16 mouse cellular contexts compared by ENCODE assay signal in the genomic region with DNA sequence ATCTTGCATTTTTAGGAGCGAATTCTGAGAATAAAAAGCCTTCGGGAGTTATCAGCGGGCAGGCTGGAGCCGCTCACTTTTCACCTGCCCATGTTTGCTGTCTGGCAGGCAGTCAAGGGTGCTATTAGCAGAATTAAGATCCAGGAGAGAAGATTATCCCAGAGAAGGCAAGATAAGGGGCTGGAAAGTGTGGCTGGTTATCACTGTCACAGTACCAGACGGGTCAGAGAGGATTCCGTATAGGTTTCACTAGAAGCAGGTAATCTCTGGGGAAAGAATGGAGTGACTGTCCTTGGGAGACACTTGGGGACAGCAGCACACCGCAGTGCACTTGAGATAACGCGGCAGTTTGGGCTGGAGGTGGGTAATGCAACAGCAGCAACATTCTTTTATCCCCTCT.
DNase-seq lines count a peak whose midpoint lies in the region; ATAC-seq lines count a peak whose summit lies in the region.
"Had no signal": no experiment of that assay in that cellular context is flagged by ENCODE, and none has a peak within 500 bp of the region (broad histone marks: within the 10 kb centered on the region; RNA-seq: fewer than 3 reads in every experiment).

No protein-coding gene starts in this region.

- peaks cover 25% of the 10 kb centered on the region for H3K4me1 ChIP-seq in heart, embryonic 13.5 days
- H3K4me1 ChIP-seq in limb, embryonic 11.5 days (ENCODE audit: control insufficient read depth, insufficient read depth, low read length), result 0 out of 2 replicates have a peak, but pooled peaks cover 4% of the 10 kb centered on the region
- peaks cover 46% of the 10 kb centered on the region for H3K4me1 ChIP-seq in limb, embryonic 10.5 days
- H3K4me1 ChIP-seq in midbrain, embryonic 11.5 days (ENCODE audit: control insufficient read depth, insufficient read depth, low read length), result no peaks in the 10 kb centered on the region
- H3K4me1 ChIP-seq in midbrain, embryonic 13.5 days (replicated peaks), result no peaks in the 10 kb centered on the region
- H3K4me1 ChIP-seq: forebrain, embryonic 13.5 days; hindbrain, embryonic 10.5 days had no signal

- no peaks in the 10 kb centered on the region for H3K9me3 ChIP-seq in heart, embryonic 13.5 days
- H3K9me3 ChIP-seq in limb, embryonic 11.5 days (ENCODE audit: control insufficient read depth, low read length), result no peaks in the 10 kb centered on the region
- H3K9me3 ChIP-seq in limb, embryonic 10.5 days (replicated peaks), result no peaks in the 10 kb centered on the region
- H3K9me3 ChIP-seq in midbrain, embryonic 11.5 days (ENCODE audit: control insufficient read depth, low read length), result no peaks in the 10 kb centered on the region
- 0 out of 2 replicates have a peak, but pooled peaks cover 4% of the 10 kb centered on the region for H3K9me3 ChIP-seq in midbrain, embryonic 13.5 days
- H3K9me3 ChIP-seq: forebrain, embryonic 13.5 days; hindbrain, embryonic 10.5 days had no signal

- no peak for ATAC-seq in heart, embryonic 13.5 days (ENCODE audit: extremely low read depth, insufficient number of reproducible peaks, low FRiP score, low TSS enrichment)
- ATAC-seq in limb, embryonic 11.5 days (ENCODE audit: insufficient number of reproducible peaks, low FRiP score, low TSS enrichment, low read depth), result no peak
- ATAC-seq in midbrain, embryonic 11.5 days (ENCODE audit: low FRiP score), result no peak
- no peak for ATAC-seq in midbrain, embryonic 13.5 days
- ATAC-seq: forebrain, embryonic 13.5 days had no signal

- no peak overlapping the region for H3K9ac ChIP-seq in heart, embryonic 13.5 days
- H3K9ac ChIP-seq in limb, embryonic 11.5 days (ENCODE audit: low read length), result no peak overlapping the region
- H3K9ac ChIP-seq in midbrain, embryonic 11.5 days (ENCODE audit: low read length), result no peak overlapping the region
- H3K9ac ChIP-seq in midbrain, embryonic 13.5 days (replicated peaks), result no peak overlapping the region
- H3K9ac ChIP-seq: forebrain, embryonic 13.5 days had no signal

- 0 out of 2 replicates have a peak, but pooled peaks cover 3% of the 10 kb centered on the region for H3K36me3 ChIP-seq in heart, embryonic 13.5 days
- no peaks in the 10 kb centered on the region for H3K36me3 ChIP-seq in limb, embryonic 11.5 days (ENCODE audit: control insufficient read depth, insufficient read depth, low read length)
- H3K36me3 ChIP-seq in limb, embryonic 10.5 days, result no peaks in the 10 kb centered on the region
- H3K36me3 ChIP-seq in midbrain, embryonic 11.5 days (ENCODE audit: control insufficient read depth, insufficient read depth, low read length), result no peaks in the 10 kb centered on the region
- H3K36me3 ChIP-seq in midbrain, embryonic 13.5 days, result no peaks in the 10 kb centered on the region
- H3K36me3 ChIP-seq: hindbrain, embryonic 10.5 days had no signal

- 0 out of 2 replicates have a peak overlapping the region, but pooled peaks have one; percentile 8 for H3K4me3 ChIP-seq in heart, embryonic 13.5 days
- H3K4me3 ChIP-seq in limb, embryonic 11.5 days (ENCODE audit: low read depth, low read length), result no peak overlapping the region
- H3K4me3 ChIP-seq in limb, embryonic 10.5 days, result no peak overlapping the region
- H3K4me3 ChIP-seq in midbrain, embryonic 11.5 days (ENCODE audit: low read depth, low read length), result no peak overlapping the region
- H3K4me3 ChIP-seq in midbrain, embryonic 13.5 days (replicated peaks), result no peak overlapping the region
- H3K4me3 ChIP-seq: forebrain, embryonic 13.5 days; hindbrain, embryonic 10.5 days had no signal

- 12% methylated on average over 9 of the region's 9 CpGs for WGBS in heart, embryonic 13.5 days
- WGBS in limb, embryonic 11.5 days, result 69% methylated on average over 9 of the region's 9 CpGs
- whole genome bisulfite sequencing in limb, embryonic 10.5 days, result 66% methylated on average over 9 of the region's 9 CpGs
- WGBS in midbrain, embryonic 11.5 days, result 75% methylated on average over 9 of the region's 9 CpGs
- 79% methylated on average over 9 of the region's 9 CpGs for WGBS in midbrain, embryonic 13.5 days

- no peak overlapping the region for H3K27ac ChIP-seq in heart, embryonic 13.5 days (replicated peaks)
- no peak overlapping the region for H3K27ac ChIP-seq in limb, embryonic 11.5 days (replicated peaks; ENCODE audit: low read depth, low read length)
- no peak overlapping the region for H3K27ac ChIP-seq in limb, embryonic 10.5 days
- H3K27ac ChIP-seq in midbrain, embryonic 11.5 days (ENCODE audit: low read depth, low read length), result no peak overlapping the region
- H3K27ac ChIP-seq in midbrain, embryonic 13.5 days, result no peak overlapping the region
- H3K27ac ChIP-seq: forebrain, embryonic 13.5 days; hindbrain, embryonic 10.5 days had no signal

- DNase-seq in heart, adult 8-10 months (ENCODE audit: low spot score), result no peak
- DNase-seq in limb, embryonic 11.5 days (ENCODE audit: low spot score), result peak; percentile 16
- DNase-seq in limb, embryonic 10.5 days (ENCODE audit: low spot score), result no peak
- peak; percentile 56 for DNase-seq in midbrain, embryonic 11.5 days (ENCODE audit: low spot score, missing footprints)
- DNase-seq in gastrocnemius, postnatal 25 days, result no peak
- DNase-seq: cerebellum, adult 2 months; gastrocnemius, postnatal 10 days; kidney, adult 8-10 months; kidney, postnatal 25 days; right cerebral cortex, postnatal 14 days; spleen, adult 18-20 months; thymus, postnatal 36 days had no signal

- no peaks in the 10 kb centered on the region for H3K27me3 ChIP-seq in heart, embryonic 13.5 days (replicated peaks)
- no peaks in the 10 kb centered on the region for H3K27me3 ChIP-seq in limb, embryonic 11.5 days (ENCODE audit: control insufficient read depth, insufficient read depth, low read length)
- peaks cover 17% of the 10 kb centered on the region for H3K27me3 ChIP-seq in limb, embryonic 10.5 days (ENCODE audit: low read depth, poor library complexity, severe bottlenecking)
- no peaks in the 10 kb centered on the region for H3K27me3 ChIP-seq in midbrain, embryonic 11.5 days (ENCODE audit: control insufficient read depth, insufficient read depth, low read length)
- no peaks in the 10 kb centered on the region for H3K27me3 ChIP-seq in midbrain, embryonic 13.5 days

- peak overlapping the region; percentile 47 for H3K4me2 ChIP-seq in heart, embryonic 13.5 days
- no peak overlapping the region for H3K4me2 ChIP-seq in limb, embryonic 11.5 days (ENCODE audit: low read depth, severe bottlenecking)
- no peak overlapping the region for H3K4me2 ChIP-seq in midbrain, embryonic 11.5 days
- H3K4me2 ChIP-seq in midbrain, embryonic 13.5 days (replicated peaks), result no peak overlapping the region
- H3K4me2 ChIP-seq: forebrain, embryonic 13.5 days had no signal

Comparison
In these comparisons a context has a peak if more than half of its experiments do, and no peak if none do; other contexts are left out.
1. DNase-seq: peak in limb, embryonic 11.5 days (single experiment) and midbrain, embryonic 11.5 days (single experiment); none in heart, adult 8-10 months (single experiment), limb, embryonic 10.5 days (single experiment) and gastrocnemius, postnatal 25 days (single experiment).